Mouse (Mus musculus): ENCODE results near the gene Aldh2.
"Not testable (repeated sequence)": the region's sequence is repeated elsewhere in the genome, so short reads cannot be mapped to it uniquely, and the experiment has no call there.

Aldh2 gene

GRCm38 (mm10) chr5:121549196-121549595, 44.4 kb downstream of the Aldh2 start:
- DNase-seq (ENCODE audit: extremely low spot score, low read depth, low spot score): no peak

GRCm38 (mm10) chr5:121547084-121547483, 46.5 kb downstream of the Aldh2 start:
- no peak for DNase-seq (ENCODE audit: extremely low spot score, low read depth, low spot score)

- DNase-seq (ENCODE audit: extremely low spot score, low read depth, low spot score): no peak
Measured at GRCm38 (mm10) chr5:121546530-121546895, 47.1 kb downstream of the Aldh2 start.

GRCm38 (mm10) chr5:121545793-121546529, 47.7 kb downstream of the Aldh2 start, which contains the start of gene Mapkapk5:
Mapkapk5 (minus strand) TSS chr5:121545905.
- peak; percentile 93 for DNase-seq (ENCODE audit: extremely low spot score, low read depth, low spot score)

DNA sequence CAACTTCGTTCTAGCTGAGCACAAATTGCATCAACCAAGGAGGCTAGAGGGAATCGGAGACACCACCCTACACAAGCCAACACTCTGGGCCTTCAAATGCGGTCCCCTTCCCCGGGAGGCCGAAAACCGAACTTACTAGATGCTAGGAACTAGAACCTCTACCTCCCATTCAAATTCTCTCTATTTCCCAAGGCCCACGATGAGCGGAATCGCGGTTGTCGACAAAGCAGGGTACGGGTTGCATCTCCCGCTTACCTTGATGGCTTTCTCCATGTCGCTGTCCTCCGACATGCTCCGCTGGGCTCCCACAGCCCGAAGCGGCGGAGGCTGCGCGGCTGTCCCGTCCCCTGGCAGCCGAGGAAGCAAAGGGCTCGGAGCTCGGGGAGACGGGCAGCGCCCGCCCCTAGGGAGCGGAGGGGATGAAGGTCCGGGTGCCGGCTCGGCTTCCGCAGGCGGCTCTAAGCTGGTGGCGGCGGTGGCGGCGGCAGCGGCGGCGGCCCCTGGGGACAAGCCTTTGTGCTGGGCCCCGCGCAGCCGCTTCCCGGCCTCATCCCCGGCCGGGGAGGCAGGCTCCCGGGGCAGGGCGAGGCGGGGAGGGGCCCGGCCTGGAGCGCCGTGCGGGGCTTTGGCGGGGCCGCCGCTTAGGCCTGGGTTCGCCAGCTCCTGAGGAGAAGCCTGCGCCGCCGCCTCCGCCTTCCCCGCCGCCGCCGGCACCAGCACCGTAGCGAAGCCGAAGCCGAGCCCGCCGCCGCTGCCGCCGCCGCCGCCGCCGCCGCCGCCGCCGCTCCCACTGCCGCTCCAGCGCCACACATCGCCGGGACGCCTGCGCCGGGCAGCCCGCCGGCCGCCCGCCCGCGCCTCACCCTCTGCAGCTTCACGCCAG, 48.5 kb downstream of the Aldh2 start, which contains the start of the genes Adam1a and Gm42878:
Adam1a (minus strand) TSS at position 573 of the 883 bp plus-strand sequence.
Gm42878 (minus strand) TSS at position 573 of the 883 bp plus-strand sequence.
- no peak for DNase-seq (ENCODE audit: extremely low spot score, low read depth, low spot score)

GRCm38 (mm10) chr5:121543370-121543769, 50.3 kb downstream of the Aldh2 start:
- no peak for DNase-seq (ENCODE audit: extremely low spot score, low read depth, low spot score)

DNA sequence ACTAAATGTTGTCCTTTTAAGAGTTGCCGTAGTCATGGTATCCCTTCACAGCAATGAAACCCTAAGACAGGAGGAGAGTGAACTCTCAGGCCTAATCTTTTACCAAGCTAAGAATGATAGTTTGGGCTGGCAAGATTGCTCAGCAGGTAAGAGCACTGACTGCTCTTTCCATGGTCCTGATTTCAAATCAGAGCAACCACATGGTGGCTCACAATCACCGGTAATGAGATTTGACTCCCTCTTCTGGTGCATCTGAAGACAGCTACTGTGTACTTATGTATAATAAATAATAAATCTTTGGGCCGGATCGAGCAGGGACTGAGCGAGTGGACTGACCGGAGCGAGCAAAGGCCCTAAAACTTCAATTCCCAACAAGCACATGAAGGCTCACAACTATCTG, 52.4 kb downstream of the Aldh2 start:
- DNase-seq (ENCODE audit: extremely low spot score, low read depth, low spot score): no peak

DNA sequence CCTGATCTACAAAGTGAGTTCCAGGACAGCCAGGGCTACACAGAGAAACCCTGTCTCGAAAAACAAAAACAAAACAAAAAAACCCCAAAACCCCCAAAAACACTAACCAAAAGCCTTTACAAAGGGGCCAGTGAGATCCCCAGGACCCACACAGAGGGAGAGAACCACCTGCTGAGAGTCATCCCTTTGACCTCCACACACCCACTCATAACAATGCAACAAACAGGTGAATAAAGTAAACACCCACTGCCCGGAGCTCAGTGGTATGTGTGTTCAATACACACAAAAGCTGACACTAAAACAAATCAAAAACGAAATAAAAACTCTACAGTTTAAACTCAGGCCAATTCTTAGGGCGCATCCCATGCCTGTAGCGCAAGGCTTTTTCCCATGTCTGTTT, 53.6 kb downstream of the Aldh2 start:
- no peak for DNase-seq (ENCODE audit: extremely low spot score, low read depth, low spot score)

GRCm38 (mm10) chr5:121537588-121537987, 56.0 kb downstream of the Aldh2 start:
- no peak for DNase-seq (ENCODE audit: extremely low spot score, low read depth, low spot score)

DNA sequence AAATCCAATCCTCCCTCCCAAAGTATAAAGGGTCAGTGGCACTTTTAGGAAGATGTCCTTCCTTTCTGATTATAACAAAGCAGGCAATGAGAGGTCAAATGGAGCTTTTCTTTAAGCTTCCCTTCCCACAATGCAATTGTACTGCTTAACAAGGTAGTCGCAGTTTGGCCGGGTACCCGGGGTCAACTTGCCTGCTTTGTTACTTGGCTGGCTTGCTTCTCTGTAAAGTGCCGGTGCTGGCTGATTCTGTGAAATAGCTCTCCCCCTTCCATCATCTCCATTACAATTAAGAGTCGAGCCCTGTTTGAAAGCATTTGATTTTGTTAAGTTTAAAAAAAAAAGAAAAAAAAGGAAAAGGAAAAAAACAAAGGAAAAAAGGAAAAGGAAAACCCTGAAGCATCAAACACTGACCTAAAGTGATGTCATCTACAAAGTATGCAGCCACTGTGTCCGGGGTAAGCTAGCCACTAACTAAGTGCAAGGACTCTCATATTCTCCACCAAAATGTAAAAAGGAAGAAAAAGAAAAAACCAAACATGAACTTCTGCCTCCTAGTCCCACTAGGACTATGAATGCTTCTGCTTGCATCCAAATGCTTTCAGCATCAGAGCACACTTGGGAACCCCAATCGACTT, 56.6 kb downstream of the Aldh2 start:
- no peak for DNase-seq (ENCODE audit: extremely low spot score, low read depth, low spot score)

GRCm38 (mm10) chr5:121535116-121535515, 58.5 kb downstream of the Aldh2 start:
- DNase-seq (ENCODE audit: extremely low spot score, low read depth, low spot score): no peak

DNA sequence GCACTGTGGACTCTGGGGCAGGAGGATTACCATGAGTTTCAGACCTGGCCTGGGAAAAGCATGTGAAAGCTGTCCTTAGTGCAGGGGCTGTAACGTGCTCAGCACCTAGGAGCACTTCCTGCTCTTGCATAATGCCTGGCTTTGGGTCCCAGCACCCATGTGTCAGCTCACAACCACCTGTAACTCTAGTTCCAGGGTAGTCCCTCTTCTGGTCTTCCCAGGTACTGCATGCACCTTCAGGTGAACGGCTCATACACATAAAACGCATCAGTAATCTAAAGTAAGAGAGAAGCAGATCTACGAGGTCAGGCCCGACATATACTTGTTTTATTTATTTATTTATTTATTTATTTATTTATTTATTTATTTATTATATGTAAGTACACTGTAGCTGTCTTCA, 59.1 kb downstream of the Aldh2 start:
- DNase-seq (ENCODE audit: extremely low spot score, low read depth, low spot score): no peak

DNA sequence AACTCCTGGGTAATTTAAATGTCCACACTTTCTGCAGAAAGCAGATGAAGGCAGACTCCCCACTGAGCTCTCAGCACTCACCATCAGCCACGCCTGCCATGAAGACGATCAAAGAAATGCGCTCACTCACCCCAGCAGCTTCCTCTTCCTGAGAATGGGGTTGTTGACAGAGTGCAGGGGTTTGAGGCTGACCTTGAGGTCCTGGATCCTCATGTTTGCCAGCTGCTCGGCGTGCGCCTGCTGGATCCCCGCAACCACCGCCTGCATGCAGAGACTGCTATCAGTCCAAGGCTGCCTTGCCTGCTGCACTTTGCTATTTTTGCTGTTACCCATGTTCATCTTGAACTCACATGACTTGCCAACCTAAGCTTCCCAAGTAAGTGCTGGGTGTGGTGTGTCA, 66.7 kb downstream of the Aldh2 start:
- DNase-seq (ENCODE audit: extremely low spot score, low read depth, low spot score): no peak

- no peak for DNase-seq (ENCODE audit: extremely low spot score, low read depth, low spot score)
Measured at GRCm38 (mm10) chr5:121526526-121526925, 67.1 kb downstream of the Aldh2 start.

DNA sequence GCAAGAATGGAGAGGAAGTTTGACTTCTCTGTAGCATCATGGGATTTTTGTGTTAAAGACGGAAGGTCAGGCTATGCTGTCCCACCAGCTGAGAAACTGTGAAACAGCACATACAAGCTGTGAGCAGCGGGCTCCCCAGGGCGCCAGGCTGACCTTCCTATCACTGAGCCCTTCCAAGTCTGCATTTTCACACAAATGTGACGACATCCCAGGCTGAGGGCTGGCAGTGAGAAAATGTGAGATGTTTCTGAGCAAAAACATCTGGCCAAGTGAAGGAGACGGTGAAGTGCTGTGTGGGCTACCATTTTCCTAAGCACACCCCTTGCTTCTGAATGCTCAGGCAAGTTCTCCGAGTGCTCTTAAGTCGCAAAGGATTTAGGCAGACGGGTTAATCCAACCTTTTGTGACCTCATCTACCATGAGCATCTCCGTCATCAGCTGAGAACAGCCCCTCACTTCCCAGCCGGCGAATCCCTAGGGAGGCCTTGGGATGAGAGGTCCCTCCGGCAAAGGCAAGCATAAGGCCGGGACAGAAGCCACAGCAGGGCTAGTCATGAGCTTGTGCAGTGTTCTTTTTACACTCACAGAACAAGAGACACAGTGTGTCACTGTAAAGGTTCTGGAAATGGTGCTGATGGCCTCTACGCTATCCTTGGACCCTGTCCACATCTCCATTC, 67.7 kb downstream of the Aldh2 start:
- no peak for DNase-seq (ENCODE audit: extremely low spot score, low read depth, low spot score)

DNA sequence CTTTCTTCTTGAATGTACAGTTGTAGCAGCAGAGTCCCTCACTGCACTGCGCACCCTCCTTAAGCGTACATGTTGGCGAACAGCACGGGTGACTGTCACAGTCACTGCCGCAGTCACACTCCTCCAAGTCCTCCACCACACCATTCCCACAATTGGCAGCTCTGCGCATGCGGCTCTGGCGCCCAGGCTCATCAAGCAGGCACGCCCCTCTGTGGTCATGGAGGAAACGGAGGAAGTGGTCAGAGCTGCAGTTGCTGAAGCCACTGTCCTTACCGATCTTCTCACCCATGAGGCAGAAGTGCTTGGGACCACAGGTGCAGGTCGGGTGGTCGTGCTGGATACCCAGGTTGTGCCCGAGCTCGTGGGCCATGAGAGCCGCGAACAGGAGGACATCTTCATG, 73.9 kb downstream of the Aldh2 start:
- DNase-seq (ENCODE audit: extremely low spot score, low read depth, low spot score): not testable (repeated sequence)

DNA sequence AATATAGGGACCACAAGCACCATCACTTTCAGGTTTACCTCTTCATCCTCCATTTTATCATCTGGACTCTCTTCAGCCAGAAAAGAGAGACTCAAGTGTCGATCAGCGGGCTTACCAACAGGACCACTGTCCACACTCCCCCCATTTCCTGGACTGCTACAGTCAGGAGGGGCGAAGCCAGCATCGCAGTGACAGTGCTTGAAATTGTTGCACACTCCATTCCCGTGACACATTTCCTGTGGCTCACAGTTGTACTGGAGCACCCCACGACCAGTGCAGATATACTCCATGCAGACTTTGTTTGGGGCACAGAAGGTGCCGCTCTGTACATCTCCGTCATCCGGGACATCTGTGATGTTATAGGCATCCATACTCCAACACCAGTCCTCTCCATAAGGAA, 74.6 kb downstream of the Aldh2 start:
- DNase-seq (ENCODE audit: extremely low spot score, low read depth, low spot score): no peak
